Mouse (Mus musculus): ENCODE results near the gene Cpxm1.
A peak's percentile ranks its signal among the peaks of the same experiment; 100 is the strongest.

Gene Cpxm1

DNA sequence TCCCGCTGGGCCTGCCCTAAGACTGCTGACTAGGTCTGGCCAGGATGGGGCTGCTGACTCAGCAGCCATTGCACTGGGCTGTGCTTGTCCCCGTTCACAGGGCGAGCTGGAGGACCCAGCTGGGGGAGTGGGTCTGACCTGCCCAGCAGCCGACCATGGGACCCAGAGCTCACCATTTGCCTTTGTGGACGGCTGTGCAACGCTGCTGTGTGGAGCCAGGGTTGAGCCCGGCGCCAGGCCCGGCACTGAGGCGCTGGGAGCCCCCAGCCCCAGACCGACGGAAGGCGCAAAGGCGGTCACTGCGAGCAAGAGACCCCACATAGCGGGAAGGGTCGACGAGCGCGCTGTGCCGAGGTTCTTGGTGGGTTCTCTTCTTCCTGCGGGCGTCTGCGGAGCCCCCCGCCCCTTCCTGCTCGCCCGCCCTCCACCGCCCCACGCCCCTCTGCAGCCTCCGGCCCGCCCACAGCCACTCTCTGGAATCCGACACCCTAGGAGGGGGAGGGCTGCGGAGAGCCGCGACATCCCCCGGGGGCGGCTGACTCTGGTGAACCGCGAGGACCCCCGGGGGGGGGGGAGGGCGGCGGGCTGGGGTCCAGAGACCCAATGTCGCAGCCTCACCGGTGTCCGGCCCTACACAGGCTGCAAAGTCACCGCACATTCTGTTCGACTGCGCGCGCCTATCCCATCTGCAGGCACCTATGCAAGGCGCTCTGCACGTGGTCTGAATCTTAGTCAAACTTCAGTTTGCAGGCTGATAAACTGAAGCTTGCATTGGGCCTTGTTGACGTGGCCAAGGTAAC lies at the start of gene Cpxm1:
Cpxm1 (minus strand) TSS at position 389 of the 800 bp plus-strand sequence.
- DNase-seq: peak; percentile 73 to 80

GRCm38 (mm10) chr2:130442162-130442561 lies 44.8 kb upstream of the Cpxm1 start:
- DNase-seq: no peak

GRCm38 (mm10) chr2:130439840-130440480 lies 42.6 kb upstream of the Cpxm1 start:
- DNase-seq: no peak

DNA sequence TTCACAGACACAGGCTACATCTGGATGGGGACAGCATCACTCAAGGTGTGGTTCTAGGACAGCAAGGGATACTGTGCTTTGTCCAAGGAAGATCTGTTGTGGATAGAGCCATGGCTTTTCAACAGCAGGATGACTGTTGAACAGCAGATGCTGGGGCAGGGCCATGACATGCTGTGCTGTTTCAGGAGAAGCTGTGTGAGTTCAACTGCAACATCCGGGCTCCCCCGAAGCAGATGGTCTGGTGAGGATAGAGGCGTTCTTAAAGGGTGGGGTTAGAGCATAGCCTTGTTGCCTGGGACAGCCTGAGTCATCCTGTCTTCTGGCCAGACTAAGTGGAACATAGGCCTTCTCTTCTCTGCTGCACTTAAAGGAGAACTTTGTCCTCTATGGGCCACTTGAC lies 41.5 kb upstream of the Cpxm1 start:
- no peak for DNase-seq

DNA sequence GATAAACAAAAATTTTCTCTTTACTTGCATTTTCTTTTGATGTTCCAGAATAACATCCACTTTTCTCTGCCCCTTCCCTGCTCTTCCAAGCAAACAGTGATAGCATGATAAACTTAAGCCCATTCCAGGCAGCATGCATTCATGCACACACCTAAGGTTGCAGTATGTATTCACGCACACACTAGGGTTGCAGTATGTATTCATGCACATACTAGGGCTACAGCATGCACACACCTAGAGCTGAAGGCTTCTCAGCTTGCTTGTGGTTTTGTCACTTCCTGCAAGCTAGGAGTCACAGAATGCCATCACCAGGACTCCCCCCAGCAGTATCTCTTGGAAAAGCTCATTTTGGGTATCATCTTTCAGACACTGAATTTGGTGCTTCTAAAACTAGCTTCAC lies 39.4 kb upstream of the Cpxm1 start:
- DNase-seq: no peak

- peak in 1 of 2 experiments; percentile 56 for DNase-seq
Measured at GRCm38 (mm10) chr2:130433152-130433551, 35.8 kb upstream of the Cpxm1 start.

GRCm38 (mm10) chr2:130432157-130432556 lies 34.8 kb upstream of the Cpxm1 start:
- no peak for DNase-seq

DNA sequence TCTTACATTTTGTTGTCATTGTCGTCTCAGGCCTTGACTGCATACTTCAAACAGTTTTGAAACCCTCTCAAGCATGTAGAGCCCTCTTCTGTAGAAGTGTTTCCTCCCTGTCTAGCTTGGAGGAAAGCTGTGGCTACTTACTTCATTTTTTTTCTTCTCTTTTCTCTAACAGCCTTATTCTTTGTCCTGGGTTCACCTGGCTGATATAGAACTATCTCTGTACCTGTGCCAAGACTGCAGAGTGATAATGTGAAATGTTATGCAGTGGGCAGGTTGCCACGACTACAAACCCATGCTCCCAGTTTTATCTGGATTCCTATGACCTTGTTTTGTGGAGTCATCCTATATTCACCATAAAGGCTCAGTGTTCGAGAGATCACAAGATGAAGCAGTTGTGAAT lies 33.1 kb upstream of the Cpxm1 start:
- no peak for DNase-seq

GRCm38 (mm10) chr2:130429851-130430250 lies 32.5 kb upstream of the Cpxm1 start:
- DNase-seq: no peak

GRCm38 (mm10) chr2:130425112-130425511 lies 27.7 kb upstream of the Cpxm1 start:
- peak in 1 of 2 experiments; percentile 9 for DNase-seq

GRCm38 (mm10) chr2:130424126-130424853 lies 26.9 kb upstream of the Cpxm1 start, which contains the start of the genes Vps16 and Pced1a:
Gene Vps16, plus strand, starts transcription at chr2:130424339.
Gene Pced1a, minus strand, starts transcription at chr2:130424701.
- peak; percentile 95 to 97 for DNase-seq

- DNase-seq: peak; percentile 86 to 92
Measured at GRCm38 (mm10) chr2:130423397-130424125, 26.2 kb upstream of the Cpxm1 start.

GRCm38 (mm10) chr2:130421781-130422620 lies 24.6 kb upstream of the Cpxm1 start:
- no peak for DNase-seq

DNA sequence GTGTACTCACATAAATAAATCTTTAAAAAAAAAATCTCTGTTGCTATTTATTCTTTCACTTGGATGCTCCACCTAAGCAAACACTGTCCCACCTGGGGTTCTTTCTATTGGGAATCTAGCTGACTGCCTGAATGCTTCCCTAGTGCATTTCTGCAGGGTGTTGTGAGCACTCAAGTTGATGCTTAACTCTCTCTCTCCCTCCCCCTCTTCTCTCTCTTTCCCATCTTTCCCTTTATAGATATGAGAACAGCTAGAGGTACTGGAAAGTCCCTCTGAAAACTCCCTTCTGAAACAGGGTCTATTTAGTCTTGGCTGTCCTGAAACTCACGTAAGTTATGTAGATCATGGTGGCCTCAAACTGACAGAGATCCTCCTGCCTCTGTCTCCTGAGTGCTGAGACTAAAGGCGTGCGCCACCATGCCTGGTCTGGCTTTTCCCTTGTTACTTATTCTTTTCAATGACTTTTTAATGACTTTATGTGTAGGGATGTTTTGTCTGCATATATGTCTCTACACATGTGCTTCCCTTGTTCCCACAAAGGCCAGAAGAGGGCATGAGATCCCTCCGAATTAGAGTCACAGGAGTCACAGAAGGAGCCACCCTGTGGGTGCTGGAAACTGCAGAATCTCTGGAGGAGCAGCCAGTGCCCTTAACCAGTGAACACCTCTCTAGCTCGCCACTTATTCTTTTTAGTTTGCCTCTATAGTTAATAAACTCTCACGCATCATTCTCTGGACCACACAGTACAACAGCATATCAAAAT lies 16.9 kb upstream of the Cpxm1 start:
- DNase-seq: peak in 1 of 2 experiments; percentile 19

DNA sequence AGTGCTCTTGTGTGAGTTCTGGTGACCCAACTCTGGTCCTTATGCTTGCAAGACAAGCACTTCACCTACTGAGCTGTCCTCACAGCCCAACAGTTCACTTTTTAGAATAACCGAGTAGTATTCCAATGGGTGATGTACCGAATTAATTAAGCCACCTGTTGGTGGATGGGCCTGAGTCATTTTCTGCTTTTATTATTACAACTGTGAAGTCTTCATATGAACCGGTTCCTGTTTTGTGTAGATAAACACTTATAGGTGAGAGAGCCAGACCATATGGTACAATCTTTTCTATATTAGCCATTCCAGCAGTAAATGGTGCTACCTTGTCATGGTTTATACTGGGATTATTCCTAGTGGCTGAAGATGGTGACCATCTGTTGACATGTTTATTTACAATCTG lies 15.4 kb upstream of the Cpxm1 start:
- DNase-seq: no peak

- DNase-seq: peak; percentile 93 to 94
Measured at GRCm38 (mm10) chr2:130411558-130412495, 14.5 kb upstream of the Cpxm1 start.

DNA sequence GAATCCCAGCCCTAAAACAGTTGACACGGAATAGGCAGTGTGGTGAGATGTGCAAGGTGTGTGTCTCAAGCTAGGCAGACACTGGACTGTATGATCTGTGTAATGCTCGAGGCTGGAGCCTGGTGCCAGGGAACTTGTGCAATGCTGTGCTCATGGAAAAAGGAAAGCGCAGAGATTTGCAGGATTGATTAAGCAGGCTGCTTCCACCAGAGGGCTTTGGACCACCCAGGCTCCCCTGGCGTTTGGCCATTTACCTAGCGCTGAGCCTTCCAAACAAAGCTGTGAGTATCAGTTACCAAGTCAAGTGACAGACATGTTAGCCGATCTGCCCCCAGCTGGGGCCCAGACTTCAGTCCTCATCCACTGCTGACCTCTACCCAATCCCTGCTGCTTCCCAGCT lies 10.8 kb upstream of the Cpxm1 start:
- DNase-seq: peak in 1 of 2 experiments; percentile 30

DNA sequence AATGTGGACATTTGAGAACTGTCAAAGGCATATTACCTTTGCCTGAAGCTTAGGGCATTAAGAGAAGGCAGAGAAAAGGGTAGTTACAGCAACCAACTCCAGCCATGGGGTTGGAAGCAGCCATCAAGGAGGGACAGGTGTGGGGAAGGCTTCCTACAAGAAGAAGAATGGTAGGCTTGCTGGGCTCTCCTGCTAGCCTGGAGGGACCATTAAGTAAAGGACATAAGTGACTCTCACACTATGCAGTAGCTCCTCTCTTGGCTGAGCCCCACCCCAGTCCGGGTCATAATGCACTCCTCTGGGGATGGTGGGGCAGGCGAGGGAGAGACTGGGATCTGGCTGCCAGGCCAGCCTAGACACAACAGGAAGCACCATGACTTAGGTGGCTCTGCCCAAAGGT lies 8.8 kb upstream of the Cpxm1 start, which contains the start of gene Tmem239:
Tmem239 (plus strand) TSS at position 301 of the 400 bp plus-strand sequence.
- no peak for DNase-seq

DNA sequence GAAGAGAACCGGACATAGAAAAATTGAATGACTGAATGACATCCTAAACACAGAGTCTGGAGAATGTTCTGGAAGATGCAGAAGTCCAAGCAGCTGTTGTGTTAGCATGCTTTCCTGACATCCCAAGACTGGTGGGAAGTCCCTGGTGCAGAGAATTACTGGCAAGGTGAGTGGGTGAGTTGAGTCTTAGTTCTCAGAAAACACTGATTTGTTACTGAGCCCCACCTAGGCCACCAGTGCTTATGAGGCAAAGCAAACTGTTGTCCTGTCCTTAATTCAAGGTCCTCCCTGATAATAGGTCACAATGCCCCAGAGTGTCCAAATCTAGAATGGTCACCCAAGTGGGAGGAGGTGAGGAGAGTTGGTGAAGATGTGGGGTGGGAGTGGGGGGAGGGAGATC lies 7.6 kb upstream of the Cpxm1 start, which contains the start of the genes Gm28372 and 1700020A23Rik:
Gm28372 (plus strand) TSS at position 301 of the 400 bp plus-strand sequence.
1700020A23Rik (plus strand) TSS at position 321 of the 400 bp plus-strand sequence.
- DNase-seq: no peak
